Mouse (Mus musculus): ENCODE measurements at regions not wholly inside any gene's neighbourhood (a gene's known extent, or its start where the extent isn't known, plus 50 kb on each side); places are given as distances from the start of the nearest gene placed in this dataset.

DNA sequence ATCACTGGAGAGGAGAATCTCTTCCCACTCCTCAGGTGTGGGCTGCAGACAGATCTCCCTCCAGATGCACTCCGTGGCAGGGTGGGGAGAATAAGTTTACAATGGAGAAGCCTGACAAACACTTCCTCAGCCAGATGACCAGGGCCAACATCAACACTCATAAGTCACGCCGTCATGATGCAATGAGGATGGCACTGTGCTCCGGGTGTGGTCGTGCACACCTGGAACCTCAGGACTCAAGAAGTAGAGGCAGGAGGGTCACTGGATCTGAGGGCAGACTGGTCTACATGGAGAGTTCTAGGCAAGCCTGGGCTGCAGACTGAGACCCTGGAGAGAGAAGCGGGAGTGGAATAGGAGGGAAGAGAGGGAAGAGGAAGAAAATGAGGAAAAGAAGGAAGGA, 194.3 kb downstream of the 3100002H09Rik start:
- Histone ChIP-seq H3K4me3 (ENCODE audit: control insufficient read depth, low read depth, low read length) (no peak overlapping the region), H3K36me3 (ENCODE audit: control insufficient read depth, insufficient read depth, low read length) (no peaks in the 10 kb centered on the region), H3K27ac (ENCODE audit: control insufficient read depth, insufficient read depth, low read depth, low read length) (no peak overlapping the region), H3K27me3 (ENCODE audit: control insufficient read depth, insufficient read depth, low read length) (no peaks in the 10 kb centered on the region), H3K4me1 (ENCODE audit: control insufficient read depth, insufficient read depth, low read length) (peaks cover 2% of the 10 kb centered on the region; the same call in 1 of the 2 replicates)
- TF ChIP-seq CTCF (IDR thresholded peaks at IDR 0.05; ENCODE audit: control insufficient read depth, insufficient read depth, insufficient replicate concordance, low read depth, low read length) (no peak), POLR2A (IDR thresholded peaks at IDR 0.05; ENCODE audit: control insufficient read depth, low read depth, low read length) (no peak)

DNA sequence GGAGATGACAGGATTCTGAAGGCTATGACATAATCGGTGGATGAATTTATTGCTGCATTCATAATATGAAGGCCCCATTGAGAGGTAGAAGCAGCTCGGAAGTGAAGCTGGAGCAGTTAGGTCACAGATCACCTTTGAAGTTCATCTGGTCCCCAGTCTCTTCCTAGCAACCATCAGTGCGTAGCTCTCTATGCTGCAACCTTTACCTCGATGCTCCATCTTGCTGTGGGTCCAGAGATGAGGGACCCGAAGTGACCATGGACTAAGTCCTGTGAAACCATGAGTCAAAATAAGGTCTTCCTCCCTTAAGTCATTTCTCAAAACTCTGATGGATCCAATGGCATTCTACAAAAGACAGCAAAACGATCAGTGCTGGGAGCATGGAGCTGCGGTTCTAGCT, 196.2 kb downstream of the 3100002H09Rik start:
- Histone ChIP-seq H3K27me3 (ENCODE audit: control insufficient read depth, insufficient read depth, low read length) (no peaks in the 10 kb centered on the region), H3K4me3 (ENCODE audit: control insufficient read depth, low read depth, low read length) (no peak overlapping the region), H3K27ac (ENCODE audit: control insufficient read depth, insufficient read depth, low read depth, low read length) (no peak overlapping the region), H3K4me1 (ENCODE audit: control insufficient read depth, insufficient read depth, low read length) (peaks cover 2% of the 10 kb centered on the region; the same call in 1 of the 2 replicates), H3K36me3 (ENCODE audit: control insufficient read depth, insufficient read depth, low read length) (no peaks in the 10 kb centered on the region)
- TF ChIP-seq CTCF (IDR thresholded peaks at IDR 0.05; ENCODE audit: control insufficient read depth, insufficient read depth, insufficient replicate concordance, low read depth, low read length): no peak
- TF ChIP-seq POLR2A (IDR thresholded peaks at IDR 0.05; ENCODE audit: control insufficient read depth, low read depth, low read length): no peak

DNA sequence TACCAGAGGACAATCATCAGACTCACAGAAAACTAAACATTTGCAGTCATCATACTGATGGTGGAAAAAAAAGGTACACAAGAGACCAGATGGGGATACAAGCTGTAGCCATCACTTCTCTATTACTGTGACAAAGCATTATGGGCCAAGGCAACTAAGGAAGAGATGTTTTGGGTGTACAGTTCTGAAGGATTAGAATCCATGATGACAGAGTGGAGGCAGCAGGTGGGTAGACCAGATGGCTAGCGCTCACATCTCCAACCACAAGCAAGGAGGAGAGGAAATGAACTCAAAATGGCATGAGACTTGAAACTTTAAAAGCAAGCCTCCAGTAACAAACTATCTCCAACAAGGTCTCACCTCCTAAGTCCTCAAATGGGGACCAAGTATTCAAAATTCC, 201.3 kb downstream of the 3100002H09Rik start:
- Histone ChIP-seq H3K27ac (ENCODE audit: control insufficient read depth, insufficient read depth, low read depth, low read length) (no peak overlapping the region), H3K36me3 (ENCODE audit: control insufficient read depth, insufficient read depth, low read length) (no peaks in the 10 kb centered on the region), H3K4me1 (ENCODE audit: control insufficient read depth, insufficient read depth, low read length) (no peaks in the 10 kb centered on the region), H3K27me3 (ENCODE audit: control insufficient read depth, insufficient read depth, low read length) (no peaks in the 10 kb centered on the region), H3K4me3 (ENCODE audit: control insufficient read depth, low read depth, low read length) (no peak overlapping the region)
- no peak for TF ChIP-seq CTCF (IDR thresholded peaks at IDR 0.05; ENCODE audit: control insufficient read depth, insufficient read depth, insufficient replicate concordance, low read depth, low read length)
- no peak for TF ChIP-seq POLR2A (IDR thresholded peaks at IDR 0.05; ENCODE audit: control insufficient read depth, low read depth, low read length)

DNA sequence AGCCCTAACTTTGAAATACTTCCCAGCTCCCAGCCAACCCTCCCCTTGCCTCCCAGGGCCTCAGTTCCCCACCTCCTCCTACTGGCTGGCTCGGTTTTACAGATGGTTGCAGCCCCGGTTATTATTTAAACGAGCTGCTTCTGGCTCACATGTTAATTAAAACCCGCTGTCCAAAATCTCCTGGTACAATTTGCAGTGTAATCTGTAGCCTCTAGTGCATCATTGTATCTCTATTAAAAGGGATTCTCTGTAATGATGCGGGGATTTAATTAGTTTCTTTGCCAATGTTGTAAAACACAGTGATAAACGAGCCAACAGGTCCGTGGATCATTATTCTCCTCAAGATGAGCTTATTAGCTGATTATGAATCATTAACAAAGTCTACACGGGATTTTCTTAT, 208.5 kb downstream of the 3100002H09Rik start:
- Histone ChIP-seq H3K4me3 (ENCODE audit: control insufficient read depth, low read depth, low read length) (no peak overlapping the region), H3K4me1 (ENCODE audit: control insufficient read depth, insufficient read depth, low read length) (peaks cover 6% of the 10 kb centered on the region), H3K27ac (ENCODE audit: control insufficient read depth, insufficient read depth, low read depth, low read length) (no peak overlapping the region), H3K36me3 (ENCODE audit: control insufficient read depth, insufficient read depth, low read length) (no peaks in the 10 kb centered on the region), H3K27me3 (ENCODE audit: control insufficient read depth, insufficient read depth, low read length) (no peaks in the 10 kb centered on the region)
- no peak for TF ChIP-seq POLR2A (IDR thresholded peaks at IDR 0.05; ENCODE audit: control insufficient read depth, low read depth, low read length)
- no peak for TF ChIP-seq CTCF (IDR thresholded peaks at IDR 0.05; ENCODE audit: control insufficient read depth, insufficient read depth, insufficient replicate concordance, low read depth, low read length)

DNA sequence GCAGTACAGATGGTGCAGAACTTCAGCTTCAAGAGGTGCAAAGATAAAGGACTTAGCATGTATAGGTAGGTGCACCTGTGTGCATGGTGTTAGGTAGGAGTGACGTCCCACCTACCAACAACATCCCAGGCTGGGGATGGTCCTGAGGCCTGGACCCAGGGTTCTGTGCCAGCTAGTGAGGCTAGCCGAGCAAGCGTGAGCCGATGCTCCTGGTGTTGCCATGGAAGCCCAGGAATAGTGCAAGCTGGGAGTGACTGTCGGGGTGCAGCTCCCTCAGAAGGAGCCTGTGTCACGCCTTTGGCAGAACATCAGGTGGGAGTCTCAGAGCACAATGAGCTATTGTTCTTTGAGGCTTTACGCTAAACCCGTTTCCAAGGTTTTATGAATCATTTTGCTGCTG, 209.9 kb downstream of the 3100002H09Rik start:
- H3K4me1 ChIP-seq (ENCODE audit: control insufficient read depth, insufficient read depth, low read length): peaks cover 11% of the 10 kb centered on the region
- TF ChIP-seq CTCF (IDR thresholded peaks at IDR 0.05; ENCODE audit: control insufficient read depth, insufficient read depth, insufficient replicate concordance, low read depth, low read length): no peak
- TF ChIP-seq POLR2A (IDR thresholded peaks at IDR 0.05; ENCODE audit: control insufficient read depth, low read depth, low read length): no peak
- H3K27me3 ChIP-seq (ENCODE audit: control insufficient read depth, insufficient read depth, low read length): no peaks in the 10 kb centered on the region
- no peaks in the 10 kb centered on the region for H3K36me3 ChIP-seq (ENCODE audit: control insufficient read depth, insufficient read depth, low read length)
- no peak overlapping the region for H3K4me3 ChIP-seq (ENCODE audit: control insufficient read depth, low read depth, low read length)
- no peak overlapping the region for H3K27ac ChIP-seq (ENCODE audit: control insufficient read depth, insufficient read depth, low read depth, low read length)

DNA sequence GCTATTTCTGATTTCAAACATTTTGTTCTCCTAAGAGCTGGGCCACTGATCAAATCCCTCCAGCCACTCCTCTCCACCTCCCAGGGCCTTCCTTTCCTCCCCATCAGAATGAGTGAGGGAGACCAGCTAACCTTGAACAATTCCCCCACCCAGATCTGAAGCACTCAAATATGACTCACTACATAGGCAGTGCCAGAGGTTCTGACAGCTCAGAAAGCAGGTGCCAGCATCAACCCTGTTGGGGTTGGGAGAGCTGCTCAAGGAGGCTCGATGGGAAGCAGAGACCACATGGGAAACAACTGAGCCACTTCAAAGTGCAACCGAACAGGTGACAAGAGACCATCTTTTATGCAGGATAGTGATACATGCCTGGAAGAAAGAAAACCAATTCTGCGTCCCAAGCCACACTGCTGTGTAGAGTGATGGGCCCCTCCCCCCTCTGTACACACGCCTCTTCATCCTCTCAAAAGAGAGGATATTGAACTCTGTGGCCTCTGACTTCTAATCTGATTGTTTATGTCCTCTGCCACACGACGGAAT, 210.4 kb downstream of the 3100002H09Rik start:
- Histone ChIP-seq H3K27me3 (ENCODE audit: control insufficient read depth, insufficient read depth, low read length) (no peaks in the 10 kb centered on the region), H3K27ac (ENCODE audit: control insufficient read depth, insufficient read depth, low read depth, low read length) (no peak overlapping the region), H3K4me1 (ENCODE audit: control insufficient read depth, insufficient read depth, low read length) (peaks cover 11% of the 10 kb centered on the region), H3K36me3 (ENCODE audit: control insufficient read depth, insufficient read depth, low read length) (no peaks in the 10 kb centered on the region), H3K4me3 (ENCODE audit: control insufficient read depth, low read depth, low read length) (no peak overlapping the region)
- TF ChIP-seq POLR2A (IDR thresholded peaks at IDR 0.05; ENCODE audit: control insufficient read depth, low read depth, low read length): no peak
- no peak for TF ChIP-seq CTCF (IDR thresholded peaks at IDR 0.05; ENCODE audit: control insufficient read depth, insufficient read depth, insufficient replicate concordance, low read depth, low read length)

DNA sequence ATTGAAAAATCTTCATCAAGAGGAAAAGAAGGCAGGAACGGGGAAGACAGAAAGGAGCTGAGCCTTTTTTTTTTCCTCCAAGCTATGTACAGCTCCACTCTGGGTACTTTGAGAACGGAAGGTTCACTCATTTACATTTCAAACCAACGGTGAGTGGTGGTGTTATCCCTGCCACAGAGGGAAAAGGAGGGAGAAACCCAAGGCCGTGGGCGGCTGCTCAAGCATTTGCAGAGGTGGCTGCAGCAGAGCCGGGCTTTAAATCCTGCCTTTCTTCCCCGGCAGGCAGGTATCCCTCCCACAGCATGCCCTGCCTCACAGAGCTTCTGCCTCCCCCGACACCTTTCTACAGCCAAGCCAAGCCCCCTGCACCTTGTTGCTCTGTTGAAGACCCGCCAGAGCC, 212.2 kb downstream of the 3100002H09Rik start:
- Histone ChIP-seq H3K27ac (ENCODE audit: control insufficient read depth, insufficient read depth, low read depth, low read length) (no peak overlapping the region), H3K4me3 (ENCODE audit: control insufficient read depth, low read depth, low read length) (no peak overlapping the region), H3K4me1 (ENCODE audit: control insufficient read depth, insufficient read depth, low read length) (peaks cover 11% of the 10 kb centered on the region), H3K36me3 (ENCODE audit: control insufficient read depth, insufficient read depth, low read length) (no peaks in the 10 kb centered on the region), H3K27me3 (ENCODE audit: control insufficient read depth, insufficient read depth, low read length) (no peaks in the 10 kb centered on the region)
- TF ChIP-seq POLR2A (IDR thresholded peaks at IDR 0.05; ENCODE audit: control insufficient read depth, low read depth, low read length): no peak

Measured in testis, adult 2 months (tissue).